Mouse (Mus musculus): ENCODE data around the gene Ddx39b. TPM values are rescaled to one million over a fixed set of nuclear protein-coding genes. Genes with fewer than 3 reads are reported as not detected.

The Ddx39b gene
- total and polyA plus RNA-seq, 2 experiments = 37.0 to 103 TPM

DNA sequence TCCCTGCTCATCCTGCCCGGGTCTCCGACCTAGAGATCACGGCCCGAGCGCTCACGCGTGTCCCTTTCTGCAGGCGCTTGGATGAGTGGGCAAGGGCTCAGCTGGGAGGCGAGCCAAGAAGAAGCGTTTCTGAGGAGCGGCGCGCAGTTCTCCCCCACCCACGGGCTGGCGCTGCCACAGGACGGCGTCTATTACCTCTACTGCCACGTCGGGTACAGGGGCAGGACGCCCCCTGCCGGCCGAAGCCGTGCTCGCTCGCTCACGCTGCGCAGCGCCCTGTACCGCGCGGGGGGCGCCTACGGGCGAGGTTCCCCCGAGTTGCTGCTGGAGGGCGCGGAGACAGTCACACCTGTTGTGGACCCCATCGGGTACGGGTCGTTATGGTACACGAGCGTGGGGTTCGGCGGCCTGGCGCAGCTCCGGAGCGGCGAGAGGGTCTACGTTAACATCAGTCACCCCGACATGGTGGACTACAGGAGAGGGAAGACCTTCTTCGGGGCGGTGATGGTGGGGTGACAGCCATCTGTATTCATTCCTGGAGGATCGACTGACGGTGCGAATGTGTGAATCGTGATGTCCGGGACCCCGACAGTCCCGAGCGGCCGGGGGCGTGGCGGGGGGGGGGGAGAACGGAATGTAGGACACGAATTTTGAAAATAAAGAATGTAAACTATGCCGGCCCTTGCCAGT is 45.8 kb upstream of the Ddx39b start:
- Histone ChIP-seq H3K9ac (ENCODE audit: low read depth, low read length) (peak overlapping the region; percentile 68), H3K27me3 (ENCODE audit: control insufficient read depth, insufficient read depth, low read length) (peaks cover 8% of the 10 kb centered on the region; the same call in 1 of the 2 replicates), H3K79me2 (ENCODE audit: control insufficient read depth, insufficient read depth, low read length) (no peaks in the 10 kb centered on the region), H3K4me3 (ENCODE audit: insufficient read depth, low read depth, low read length) (peak overlapping the region; percentile 69), H3K36me3 (ENCODE audit: control insufficient read depth, insufficient read depth, low read length) (no peaks in the 10 kb centered on the region), H3K4me1 (ENCODE audit: control insufficient read depth, insufficient read depth, low read length) (peaks cover 3% of the 10 kb centered on the region; the same call in 1 of the 2 replicates), H3K27ac (replicated peaks; ENCODE audit: insufficient read depth, low read depth, low read length) (no peak overlapping the region)
- no peak for DNase-seq (ENCODE audit: extremely low read depth, low read depth, low spot score)
- WGBS = 3% methylated on average over 66 of the region's 66 CpGs
- TF ChIP-seq POLR2A (IDR thresholded peaks at IDR 0.05; ENCODE audit: extremely low read depth, insufficient read depth, low read length) (0 out of 2 replicates have a peak, but pooled peaks have one; percentile 6), CTCF (IDR thresholded peaks at IDR 0.05; ENCODE audit: low read depth, low read length) (peak; percentile 92)

DNA sequence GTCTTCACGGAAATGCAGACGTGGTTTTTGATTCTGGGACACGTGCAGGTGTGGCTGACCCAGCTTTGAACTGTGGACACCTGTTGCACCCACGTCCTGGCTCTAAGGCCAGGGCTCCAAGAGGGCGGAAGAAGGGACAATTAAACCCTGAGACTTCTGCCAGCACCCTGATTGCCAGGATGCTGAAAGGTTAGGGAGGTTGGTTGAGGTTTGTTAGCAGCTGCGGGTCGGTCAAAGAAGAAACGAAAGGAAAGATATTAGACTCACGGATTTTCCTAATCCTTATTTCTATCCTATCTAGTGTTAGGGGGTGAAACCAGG is 45.3 kb upstream of the Ddx39b start:
- WGBS = 34% methylated on average over 9 of the region's 9 CpGs
- no peaks in the 10 kb centered on the region for H3K36me3 ChIP-seq (ENCODE audit: control insufficient read depth, insufficient read depth, low read length)
- no peak overlapping the region for H3K9ac ChIP-seq (ENCODE audit: low read depth, low read length)
- peak overlapping the region; percentile 69; the same call in 1 of the 2 replicates for H3K4me3 ChIP-seq (ENCODE audit: insufficient read depth, low read depth, low read length)
- H3K79me2 ChIP-seq (ENCODE audit: control insufficient read depth, insufficient read depth, low read length) = no peaks in the 10 kb centered on the region
- peaks cover 8% of the 10 kb centered on the region; the same call in 1 of the 2 replicates for H3K27me3 ChIP-seq (ENCODE audit: control insufficient read depth, insufficient read depth, low read length)
- TF ChIP-seq CTCF (IDR thresholded peaks at IDR 0.05; ENCODE audit: low read depth, low read length) (no peak), POLR2A (IDR thresholded peaks at IDR 0.05; ENCODE audit: extremely low read depth, insufficient read depth, low read length) (no peak)
- H3K27ac ChIP-seq (replicated peaks; ENCODE audit: insufficient read depth, low read depth, low read length) = no peak overlapping the region
- peaks cover 3% of the 10 kb centered on the region; the same call in 1 of the 2 replicates for H3K4me1 ChIP-seq (ENCODE audit: control insufficient read depth, insufficient read depth, low read length)
- no peak for DNase-seq (ENCODE audit: extremely low read depth, low read depth, low spot score)

DNA sequence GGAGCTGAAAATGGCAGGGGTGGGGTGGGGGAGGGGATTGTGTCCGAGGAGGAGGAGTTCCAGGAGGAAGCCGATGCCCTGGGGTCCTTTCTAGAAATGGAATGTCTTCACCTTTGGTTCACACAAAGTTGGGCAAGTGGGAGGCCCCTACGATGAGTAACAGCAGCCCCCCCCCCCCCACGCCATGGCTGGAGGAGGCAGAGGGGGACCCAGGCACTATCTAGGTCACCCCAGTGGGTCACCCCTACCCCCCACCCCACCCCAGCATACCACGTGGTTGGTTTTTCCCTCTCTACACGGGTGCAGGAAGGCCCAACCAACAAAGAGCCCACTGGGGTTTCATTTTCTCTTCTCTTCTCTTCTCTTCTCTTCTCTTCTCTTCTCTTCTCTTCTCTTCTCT is 44.4 kb upstream of the Ddx39b start:
- Histone ChIP-seq H3K4me3 (ENCODE audit: insufficient read depth, low read depth, low read length) (no peak overlapping the region), H3K27me3 (ENCODE audit: control insufficient read depth, insufficient read depth, low read length) (peaks cover 8% of the 10 kb centered on the region; the same call in 1 of the 2 replicates)

DNA sequence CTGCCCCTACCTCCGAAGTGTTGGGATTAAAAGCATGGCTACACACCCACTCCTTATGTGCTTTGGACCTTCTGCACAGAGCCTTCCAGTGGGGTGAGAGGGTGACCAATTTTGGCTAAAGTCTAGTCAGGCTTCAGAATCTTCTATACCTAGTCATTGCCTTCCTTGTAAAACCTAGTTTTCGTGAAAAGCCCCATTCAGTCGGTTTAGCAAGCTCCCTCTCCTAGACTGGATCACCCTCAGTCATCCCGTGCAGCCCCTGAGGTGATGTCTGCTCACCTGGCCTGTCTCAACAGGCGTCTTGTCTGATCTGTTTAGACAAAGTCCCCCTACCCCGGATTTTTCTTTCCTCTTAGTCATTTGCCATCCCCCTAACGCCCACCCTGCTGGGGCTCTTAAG is 43.5 kb upstream of the Ddx39b start:
- TF ChIP-seq POLR2A (IDR thresholded peaks at IDR 0.05; ENCODE audit: extremely low read depth, insufficient read depth, low read length) = no peak
- no peak for TF ChIP-seq CTCF (IDR thresholded peaks at IDR 0.05; ENCODE audit: low read depth, low read length)
- WGBS = 66% methylated on average over 7 of the region's 7 CpGs

More for the DNA sequence above, 44.4 kb upstream of the Ddx39b start:
- no peak overlapping the region for H3K9ac ChIP-seq (ENCODE audit: low read depth, low read length)
- 44% methylated on average over 6 of the region's 6 CpGs for WGBS
- no peak for DNase-seq (ENCODE audit: extremely low read depth, low read depth, low spot score)
- no peak for TF ChIP-seq POLR2A (IDR thresholded peaks at IDR 0.05; ENCODE audit: extremely low read depth, insufficient read depth, low read length)
- H3K4me1 ChIP-seq (ENCODE audit: control insufficient read depth, insufficient read depth, low read length) = peaks cover 3% of the 10 kb centered on the region; the same call in 1 of the 2 replicates
- no peak overlapping the region for H3K27ac ChIP-seq (replicated peaks; ENCODE audit: insufficient read depth, low read depth, low read length)
- H3K79me2 ChIP-seq (ENCODE audit: control insufficient read depth, insufficient read depth, low read length) = no peaks in the 10 kb centered on the region
- no peaks in the 10 kb centered on the region for H3K36me3 ChIP-seq (ENCODE audit: control insufficient read depth, insufficient read depth, low read length)

DNA sequence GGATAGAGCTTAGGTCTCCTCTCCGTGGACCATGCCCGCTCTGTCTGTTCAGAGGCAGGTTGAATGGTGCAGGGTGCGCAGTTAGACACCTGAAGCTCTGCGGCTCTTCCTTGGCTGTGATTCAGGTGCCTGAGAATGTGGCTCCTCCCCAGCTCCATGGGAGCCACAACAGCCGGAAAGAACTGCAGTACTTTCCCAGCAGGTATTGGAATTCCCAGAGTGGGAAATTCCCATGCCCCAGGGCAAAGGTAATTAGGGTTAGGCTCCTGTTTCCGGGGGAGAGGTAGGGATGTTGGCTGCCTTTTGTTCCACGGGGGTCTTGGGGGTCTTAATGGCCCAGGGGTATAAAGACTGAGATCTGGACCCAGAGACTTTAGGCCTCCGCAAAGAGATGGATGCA is 42.6 kb upstream of the Ddx39b start:
- peaks cover 3% of the 10 kb centered on the region; the same call in 1 of the 2 replicates for H3K4me1 ChIP-seq (ENCODE audit: control insufficient read depth, insufficient read depth, low read length)
- WGBS = 46% methylated on average over 8 of the region's 8 CpGs
- no peak overlapping the region for H3K4me3 ChIP-seq (ENCODE audit: insufficient read depth, low read depth, low read length)
- H3K79me2 ChIP-seq (ENCODE audit: control insufficient read depth, insufficient read depth, low read length) = no peaks in the 10 kb centered on the region
- no peak overlapping the region for H3K27ac ChIP-seq (replicated peaks; ENCODE audit: insufficient read depth, low read depth, low read length)
- DNase-seq (ENCODE audit: extremely low read depth, low read depth, low spot score) = no peak
- peaks cover 8% of the 10 kb centered on the region; the same call in 1 of the 2 replicates for H3K27me3 ChIP-seq (ENCODE audit: control insufficient read depth, insufficient read depth, low read length)
- TF ChIP-seq CTCF (IDR thresholded peaks at IDR 0.05; ENCODE audit: low read depth, low read length) = no peak
- no peak for TF ChIP-seq POLR2A (IDR thresholded peaks at IDR 0.05; ENCODE audit: extremely low read depth, insufficient read depth, low read length)
- no peaks in the 10 kb centered on the region for H3K36me3 ChIP-seq (ENCODE audit: control insufficient read depth, insufficient read depth, low read length)
- no peak overlapping the region for H3K9ac ChIP-seq (ENCODE audit: low read depth, low read length)

More for the DNA sequence above, 43.5 kb upstream of the Ddx39b start:
- no peak for DNase-seq (ENCODE audit: extremely low read depth, low read depth, low spot score)
- H3K4me1 ChIP-seq (ENCODE audit: control insufficient read depth, insufficient read depth, low read length) = peaks cover 3% of the 10 kb centered on the region; the same call in 1 of the 2 replicates
- no peak overlapping the region for H3K27ac ChIP-seq (replicated peaks; ENCODE audit: insufficient read depth, low read depth, low read length)
- H3K36me3 ChIP-seq (ENCODE audit: control insufficient read depth, insufficient read depth, low read length) = no peaks in the 10 kb centered on the region
- H3K9ac ChIP-seq (ENCODE audit: low read depth, low read length) = no peak overlapping the region
- peaks cover 8% of the 10 kb centered on the region; the same call in 1 of the 2 replicates for H3K27me3 ChIP-seq (ENCODE audit: control insufficient read depth, insufficient read depth, low read length)
- no peak overlapping the region for H3K4me3 ChIP-seq (ENCODE audit: insufficient read depth, low read depth, low read length)
- no peaks in the 10 kb centered on the region for H3K79me2 ChIP-seq (ENCODE audit: control insufficient read depth, insufficient read depth, low read length)

DNA sequence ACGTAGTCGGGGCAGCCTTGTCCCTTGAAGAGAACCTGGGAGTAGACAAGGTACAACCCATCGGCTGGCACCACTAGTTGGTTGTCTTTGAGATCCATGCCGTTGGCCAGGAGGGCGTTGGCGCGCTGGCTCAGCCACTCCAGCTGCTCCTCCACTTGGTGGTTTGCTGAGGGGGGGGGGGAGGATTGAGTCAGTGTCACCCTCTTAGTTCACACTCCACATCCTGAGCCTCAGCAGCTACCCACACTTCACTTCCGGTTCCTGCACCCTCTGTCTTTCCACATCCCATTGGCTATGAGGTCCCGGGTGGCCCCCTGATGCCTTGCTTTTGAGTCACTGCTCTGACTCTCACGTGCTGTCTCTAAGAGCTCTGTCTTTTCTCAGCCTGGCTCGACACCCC is 41.1 kb upstream of the Ddx39b start:
- no peaks in the 10 kb centered on the region for H3K79me2 ChIP-seq (ENCODE audit: control insufficient read depth, insufficient read depth, low read length)
- peaks cover 4% of the 10 kb centered on the region; the same call in 1 of the 2 replicates for H3K27me3 ChIP-seq (ENCODE audit: control insufficient read depth, insufficient read depth, low read length)
- H3K27ac ChIP-seq (replicated peaks; ENCODE audit: insufficient read depth, low read depth, low read length) = 0 out of 2 replicates have a peak overlapping the region, but pooled peaks have one; percentile 12
- no peaks in the 10 kb centered on the region for H3K36me3 ChIP-seq (ENCODE audit: control insufficient read depth, insufficient read depth, low read length)
- peaks cover 3% of the 10 kb centered on the region; the same call in 1 of the 2 replicates for H3K4me1 ChIP-seq (ENCODE audit: control insufficient read depth, insufficient read depth, low read length)
- H3K4me3 ChIP-seq (ENCODE audit: insufficient read depth, low read depth, low read length) = no peak overlapping the region
- DNase-seq (ENCODE audit: extremely low read depth, low read depth, low spot score) = no peak
- WGBS = 74% methylated on average over 11 of the region's 11 CpGs
- no peak overlapping the region for H3K9ac ChIP-seq (ENCODE audit: low read depth, low read length)
- no peak for TF ChIP-seq POLR2A (IDR thresholded peaks at IDR 0.05; ENCODE audit: extremely low read depth, insufficient read depth, low read length)
- no peak for TF ChIP-seq CTCF (IDR thresholded peaks at IDR 0.05; ENCODE audit: low read depth, low read length)
